Mouse (Mus musculus) gastrocnemius, adult 2 months (tissue): ENCODE measurements around the gene Cd22. TPM values are rescaled to one million over a fixed set of nuclear protein-coding genes. Genes with fewer than 3 reads are reported as not detected.
"Not testable (repeated sequence)": the region's sequence is repeated elsewhere in the genome, so short reads cannot be mapped to it uniquely, and the experiment has no call there.

ENCODE experiments used
- DNase-seq: peaks from one replicate; pipeline ENCODE4 v3.0.0; 2022
- H3K27ac ChIP-seq: fragments of 200-600 bp; 2 replicates; pipeline ENCODE4 v1.8.1; 2022; ENCODE audit warnings: mild to moderate bottlenecking
- H3K4me3 ChIP-seq: fragments of 200-600 bp; 2 replicates; pipeline ENCODE4 v1.8.1; 2022; ENCODE audit warnings: mild to moderate bottlenecking, moderate library complexity
- CTCF ChIP-seq: fragments of 200-600 bp; IDR thresholded peaks from 2 replicates; pipeline ENCODE4 v1.8.1; 2022; ENCODE audit warnings: antibody characterized with exemption, mild to moderate bottlenecking, moderate library complexity
- intact Hi-C: fragments of 180-260 bp; cut with DNase I; formaldehyde crosslinking; loops from one replicate; pipeline ENCODE4 v1.15.1; 2025
- total RNA-seq, 2 experiments: library from RNA; stranded (reverse); gene quantifications; 2 replicates each; pipeline ENCODE4 v1.2.3; 2021

Gene Cd22
- total RNA-seq, 2 experiments from 2014 or later = 0.31 TPM; not detected in 1

- Histone ChIP-seq H3K27ac (no peak within 1 kb of the TSS), H3K4me3 (no peak within 1 kb of the TSS)
- intact Hi-C loops = no loop called here
- no peak for TF ChIP-seq CTCF
- DNase-seq = no peak
These were observed 24.1 kb downstream of the Cd22 start, which contains the start of gene Ffar3 for GRCm38 (mm10) chr7:30856078-30856477. Ffar3 (minus strand) TSS chr7:30856178.

- intact Hi-C loops = no loop called here
- no peak for DNase-seq
- Histone ChIP-seq H3K4me3 (no peak overlapping the region), H3K27ac (no peak overlapping the region)
- no peak for TF ChIP-seq CTCF
These were observed 28.7 kb downstream of the Cd22 start for GRCm38 (mm10) chr7:30851421-30851820.

GRCm38 (mm10) chr7:30847934-30848333 is 32.2 kb downstream of the Cd22 start:
- no peak overlapping the region for H3K27ac ChIP-seq
- TF ChIP-seq CTCF = no peak
- intact Hi-C loops = no loop called here
- H3K4me3 ChIP-seq = no peak overlapping the region
- no peak for DNase-seq

GRCm38 (mm10) chr7:30847386-30847785 is 32.8 kb downstream of the Cd22 start:
- no peak for TF ChIP-seq CTCF
- intact Hi-C loops = no loop called here
- no peak for DNase-seq
- Histone ChIP-seq H3K4me3 (no peak overlapping the region), H3K27ac (no peak overlapping the region)

- H3K27ac ChIP-seq = no peak overlapping the region
- intact Hi-C loops = no loop called here
- DNase-seq = no peak
- H3K4me3 ChIP-seq = no peak overlapping the region
- no peak for TF ChIP-seq CTCF
These were observed 33.6 kb downstream of the Cd22 start for GRCm38 (mm10) chr7:30846505-30847053.

GRCm38 (mm10) chr7:30844676-30845297 is 35.4 kb downstream of the Cd22 start:
- Histone ChIP-seq H3K4me3 (no peak overlapping the region), H3K27ac (no peak overlapping the region)
- no peak for TF ChIP-seq CTCF
- intact Hi-C loops = no loop called here
- DNase-seq = no peak

- Histone ChIP-seq H3K27ac (no peak overlapping the region), H3K4me3 (no peak overlapping the region)
- intact Hi-C loops = no loop called here
- no peak for DNase-seq
- no peak for TF ChIP-seq CTCF
These were observed 38.0 kb downstream of the Cd22 start for GRCm38 (mm10) chr7:30842092-30842491.

GRCm38 (mm10) chr7:30841379-30841778 is 38.8 kb downstream of the Cd22 start:
- Histone ChIP-seq H3K4me3 (no peak overlapping the region), H3K27ac (no peak overlapping the region)
- no peak for TF ChIP-seq CTCF
- DNase-seq = no peak
- intact Hi-C loops = no loop called here

- intact Hi-C loops = no loop called here
- TF ChIP-seq CTCF = no peak
- Histone ChIP-seq H3K4me3 (no peak overlapping the region), H3K27ac (no peak overlapping the region)
- no peak for DNase-seq
These were observed 39.8 kb downstream of the Cd22 start for GRCm38 (mm10) chr7:30840306-30840705.

GRCm38 (mm10) chr7:30837277-30837676 is 42.9 kb downstream of the Cd22 start:
- DNase-seq = no peak
- Histone ChIP-seq H3K27ac (no peak overlapping the region), H3K4me3 (no peak overlapping the region)
- intact Hi-C loops = no loop called here
- no peak for TF ChIP-seq CTCF

GRCm38 (mm10) chr7:30832684-30833083 is 47.5 kb downstream of the Cd22 start:
- DNase-seq, H3K4me3 ChIP-seq, intact Hi-C loops, H3K27ac ChIP-seq: not testable (repeated sequence)

GRCm38 (mm10) chr7:30832261-30832660 is 47.9 kb downstream of the Cd22 start:
- no peak for TF ChIP-seq CTCF
- DNase-seq = no peak
- Histone ChIP-seq H3K27ac (no peak overlapping the region), H3K4me3 (no peak overlapping the region)
- intact Hi-C loops = no loop called here

GRCm38 (mm10) chr7:30829428-30829827 is 50.7 kb downstream of the Cd22 start:
- Histone ChIP-seq H3K27ac (no peak overlapping the region), H3K4me3 (no peak overlapping the region)
- intact Hi-C loops = no loop called here
- no peak for TF ChIP-seq CTCF
- DNase-seq = no peak

GRCm38 (mm10) chr7:30828871-30829270 is 51.3 kb downstream of the Cd22 start:
- intact Hi-C loops, H3K4me3 ChIP-seq: not testable (repeated sequence)

More at GRCm38 (mm10) chr7:30828871-30829270, 51.3 kb downstream of the Cd22 start:
- not testable (repeated sequence) for DNase-seq, H3K27ac ChIP-seq
